Mouse (Mus musculus) cerebellum, postnatal 10 days (tissue): ENCODE data around the gene Pcyox1.
A peak's percentile ranks its signal among the peaks of the same experiment; 100 is the strongest.

Experiments
- DNase-seq, 2 experiments: peaks; one replicate each; pipeline ENCODE4 v3.0.0; 2021; ENCODE audit warnings: mixed read lengths in 2 of 2

The Pcyox1 gene

GRCm38 (mm10) chr6:86396581-86397256, at the start of gene Pcyox1:
Gene Pcyox1, minus strand, starts transcription at chr6:86397154.
- peak; percentile 94 to 95 for DNase-seq

- DNase-seq: no peak
Measured at GRCm38 (mm10) chr6:86445551-86445950, 48.6 kb upstream of the Pcyox1 start.

GRCm38 (mm10) chr6:86441571-86441970, 44.6 kb upstream of the Pcyox1 start:
- no peak for DNase-seq

GRCm38 (mm10) chr6:86439531-86439930, 42.6 kb upstream of the Pcyox1 start:
- no peak for DNase-seq

- DNase-seq: no peak
Measured at GRCm38 (mm10) chr6:86439119-86439496, 42.2 kb upstream of the Pcyox1 start.

GRCm38 (mm10) chr6:86438272-86439118, 41.5 kb upstream of the Pcyox1 start, which contains the start of gene C87436:
Gene C87436, plus strand, starts transcription at chr6:86438374.
- peak; percentile 96 for DNase-seq

- peak; percentile 54 to 68 for DNase-seq
Measured at GRCm38 (mm10) chr6:86437711-86438110, 40.8 kb upstream of the Pcyox1 start.

- DNase-seq: no peak
Measured at GRCm38 (mm10) chr6:86433696-86434095, 36.7 kb upstream of the Pcyox1 start.

- no peak for DNase-seq
Measured at GRCm38 (mm10) chr6:86431531-86431930, 34.6 kb upstream of the Pcyox1 start.

GRCm38 (mm10) chr6:86426358-86426757, 29.4 kb upstream of the Pcyox1 start, which contains the start of gene Gm44790:
Gene Gm44790, plus strand, starts transcription at chr6:86426658.
- no peak for DNase-seq

GRCm38 (mm10) chr6:86420491-86420890, 23.5 kb upstream of the Pcyox1 start:
- DNase-seq: peak in 1 of 2 experiments; percentile 33

- no peak for DNase-seq
Measured at GRCm38 (mm10) chr6:86419239-86419638, 22.3 kb upstream of the Pcyox1 start.

GRCm38 (mm10) chr6:86418711-86419110, 21.8 kb upstream of the Pcyox1 start:
- DNase-seq: no peak

GRCm38 (mm10) chr6:86406306-86406705, 9.4 kb upstream of the Pcyox1 start:
- no peak for DNase-seq

GRCm38 (mm10) chr6:86404996-86405395, 8.0 kb upstream of the Pcyox1 start:
- no peak for DNase-seq

GRCm38 (mm10) chr6:86404100-86404861, 7.3 kb upstream of the Pcyox1 start, which contains the start of gene Tia1:
Gene Tia1, plus strand, starts transcription at chr6:86404219.
- peak; percentile 98 to 99 for DNase-seq

- DNase-seq: peak; percentile 93 to 95
Measured at GRCm38 (mm10) chr6:86403728-86404099, 6.8 kb upstream of the Pcyox1 start.

- DNase-seq: no peak
Measured at GRCm38 (mm10) chr6:86402681-86403607, 6.0 kb upstream of the Pcyox1 start.

- peak; percentile 74 to 77 for DNase-seq
Measured at GRCm38 (mm10) chr6:86400972-86401371, 4.0 kb upstream of the Pcyox1 start.

- DNase-seq: no peak
Measured at GRCm38 (mm10) chr6:86399995-86400394, 3.0 kb upstream of the Pcyox1 start.

GRCm38 (mm10) chr6:86398986-86399385, 2.0 kb upstream of the Pcyox1 start:
- no peak for DNase-seq
